ENCODE assay signal across 19 mouse cellular contexts in the genomic region with DNA sequence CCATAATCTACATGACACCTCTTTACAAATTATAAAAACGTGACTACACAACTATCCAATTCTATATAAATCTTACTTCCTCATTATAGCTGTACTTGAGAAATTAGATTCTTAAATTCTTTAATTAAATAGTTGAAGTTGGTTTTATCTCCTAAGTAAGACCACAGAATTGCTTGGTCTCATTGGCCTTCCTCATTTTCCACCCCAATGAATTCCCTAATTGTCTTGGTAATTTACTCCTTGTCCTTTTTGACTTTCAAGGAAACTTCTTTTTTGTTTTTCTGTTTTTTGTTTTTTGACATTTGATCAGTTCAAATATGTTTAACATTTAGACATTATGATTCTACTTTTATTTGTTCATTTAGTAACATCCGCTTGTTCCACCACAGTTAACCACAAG.
A peak's percentile ranks its signal among the peaks of the same experiment; 100 is the strongest.
DNase-seq lines count a peak whose midpoint lies in the region; TF ChIP-seq lines count a peak whose summit lies in the region.
"Had no signal": no experiment of that assay in that cellular context is flagged by ENCODE, and none has a peak within 500 bp of the region (broad histone marks: within the 10 kb centered on the region; RNA-seq: fewer than 3 reads in every experiment).

No protein-coding gene starts in this region.

- DNase-seq in MEL (ENCODE audit: low read depth, low spot score): peak; percentile 55
- peak; percentile 9 for DNase-seq in MEL-GATA-1-ER (ENCODE audit: extremely low read depth, low read depth)
- DNase-seq in embryo, embryonic 10 days (ENCODE audit: low spot score): no peak
- no peak for DNase-seq in gastrocnemius, postnatal 25 days
- DNase-seq: adrenal gland, adult 2 months; adrenal gland, adult 8-10 months; adrenal gland, postnatal 10 days; adrenal gland, postnatal 14 days; adrenal gland, postnatal 25 days; adrenal gland, postnatal 36 days; B cell, adult 2 months; cerebellum, adult 11 months; cerebellum, adult 11-12 months; cerebellum, adult 18-20 months; cerebellum, adult 2 months; cerebellum, adult 8-10 months had no signal

- H3K27me3 ChIP-seq in MEL (ENCODE audit: control insufficient read depth in 1 of 2, insufficient read depth in 2 of 2, low read length in 2 of 2): no peaks in the 10 kb centered on the region
- H3K27me3 ChIP-seq: CH12.LX, Patski had no signal

- no peaks in the 10 kb centered on the region for H3K9me3 ChIP-seq in MEL (replicated peaks; ENCODE audit: insufficient read depth, low read length)
- H3K9me3 ChIP-seq: G1E had no signal

- H3K27ac ChIP-seq in MEL (ENCODE audit: control insufficient read depth, low read depth, low read length): no peak overlapping the region

- no peaks in the 10 kb centered on the region for H3K36me3 ChIP-seq in MEL (ENCODE audit: control insufficient read depth in 1 of 2, insufficient read depth in 2 of 2, low read length in 2 of 2)
- H3K36me3 ChIP-seq: G1E had no signal

- no peak overlapping the region for H3K4me3 ChIP-seq in MEL (ENCODE audit: control insufficient read depth in 1 of 2, insufficient read depth in 1 of 2, low read depth in 2 of 2, low read length in 2 of 2)

- TF ChIP-seq CTCF in MEL (IDR thresholded peaks at IDR 0.05 in 2 of 3, conservative IDR thresholded peaks at IDR 0.05 in 1 of 3; ENCODE audit: control insufficient read depth in 1 of 3, insufficient read depth in 1 of 3, low read depth in 2 of 3, low read length in 3 of 3, poor library complexity in 1 of 3, severe bottlenecking in 1 of 3): no peak

- H3K79me2 ChIP-seq in MEL (ENCODE audit: control insufficient read depth, insufficient read depth, low read length, poor library complexity): no peaks in the 10 kb centered on the region

- TF ChIP-seq POLR2A in MEL (IDR thresholded peaks at IDR 0.05; ENCODE audit: control insufficient read depth in 1 of 2, insufficient read depth in 1 of 2, low read depth in 1 of 2, low read length in 2 of 2, poor library complexity in 1 of 2): no peak

- no peak for TF ChIP-seq RAD21 in MEL (IDR thresholded peaks at IDR 0.05; ENCODE audit: low read depth, low read length)

- TF ChIP-seq EP300 in MEL (IDR thresholded peaks at IDR 0.05; ENCODE audit: low read depth in 1 of 2, low read length in 2 of 2): peak in 1 of 2 experiments; percentile 54; a peak in 1 of 4 replicates

- no peak overlapping the region for H3K9ac ChIP-seq in MEL (ENCODE audit: control insufficient read depth, low read depth, low read length, poor library complexity, severe bottlenecking)

- no peaks in the 10 kb centered on the region for H3K4me1 ChIP-seq in MEL (ENCODE audit: control insufficient read depth in 1 of 2, insufficient read depth in 2 of 2, low read length in 2 of 2)

TF ChIP-seq in MEL, 35 proteins besides CTCF, POLR2A, EP300 and RAD21:
- peak; percentile 50; the same call in 1 of the 2 replicates for TF ChIP-seq BHLHE40 (IDR thresholded peaks at IDR 0.05; ENCODE audit: borderline replicate concordance, low read depth, low read length)
- no peak for TF ChIP-seq ZMIZ1 (IDR thresholded peaks at IDR 0.05; ENCODE audit: low read depth, low read length)
- no peak for TF ChIP-seq MXI1 (IDR thresholded peaks at IDR 0.05; ENCODE audit: low read depth, low read length)
- TF ChIP-seq GATA1 (IDR thresholded peaks at IDR 0.05; ENCODE audit: low read depth, low read length): no peak
TF ChIP-seq in MEL: peak in this region for 1.

Comparison
In these comparisons a context has a peak if more than half of its experiments do, and no peak if none do; other contexts are left out.
1. DNase-seq: peak in MEL (single experiment) and MEL-GATA-1-ER (single experiment); none in embryo, embryonic 10 days (single experiment) and gastrocnemius, postnatal 25 days (single experiment).